Mouse (Mus musculus): Measurements from ENCODE around the gene Atxn1. TPM values are rescaled to one million over a fixed set of nuclear protein-coding genes. Genes with fewer than 3 reads are reported as not detected.

Atxn1 gene
- polyA plus RNA-seq, 1 experiment from 2014 or later = 10.4 TPM

DNA sequence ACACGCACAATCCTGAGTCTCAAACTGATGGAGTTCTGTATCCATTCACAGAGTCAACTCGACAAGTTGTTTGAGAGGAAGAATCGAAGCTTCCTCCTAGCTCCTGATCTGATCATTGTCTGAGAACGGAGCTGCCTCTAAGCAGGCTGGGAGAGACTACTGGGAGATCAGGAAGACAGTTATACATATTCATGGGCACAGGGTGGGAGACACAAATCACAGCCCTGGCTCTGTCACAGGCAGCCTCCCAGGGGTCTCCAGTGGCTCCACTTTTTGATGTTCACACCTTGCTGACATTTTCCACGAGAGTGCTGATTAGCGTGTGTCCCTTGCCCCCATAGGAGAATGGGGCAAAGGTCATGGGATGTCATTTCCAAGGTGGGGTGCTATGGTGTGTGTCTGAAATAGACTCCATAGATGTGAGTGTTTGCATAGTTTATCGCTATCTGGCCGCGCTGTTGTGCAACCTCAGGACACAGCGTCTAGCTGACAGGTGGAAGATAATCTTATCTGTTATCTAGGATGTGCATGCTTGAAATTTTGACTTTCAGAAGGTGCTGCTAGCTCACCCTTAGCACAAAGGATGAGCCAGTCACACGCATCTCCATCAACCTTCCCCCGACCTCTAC, 105.6 kb downstream of the Atxn1 start:
- ATAC-seq = no peak; the same call in 1 of the 2 replicates
- H3K27ac ChIP-seq (ENCODE audit: low read length) = no peak overlapping the region

DNA sequence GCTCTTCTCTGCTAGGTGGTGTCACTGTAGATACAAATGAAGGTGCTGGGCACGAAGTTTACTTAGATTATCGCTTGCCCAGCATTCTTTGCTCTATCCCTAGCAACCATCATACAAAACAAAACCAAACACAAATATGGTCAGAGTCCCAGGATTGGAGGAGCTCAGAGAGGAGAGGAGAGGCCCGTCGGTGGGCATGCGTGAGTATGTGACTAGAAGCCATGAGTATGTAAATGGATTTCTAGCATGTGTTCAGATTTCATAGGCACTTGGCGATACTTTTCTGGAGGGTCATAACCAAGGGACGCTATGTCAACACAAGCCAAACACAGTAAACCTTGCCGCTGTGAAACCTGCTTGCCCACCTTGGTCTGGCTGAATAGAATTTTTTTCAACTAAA, 107.4 kb downstream of the Atxn1 start:
- Histone ChIP-seq H3K27ac (ENCODE audit: low read length) (no peak overlapping the region), H3K4me3 (ENCODE audit: low read depth, low read length) (no peak overlapping the region), H3K9me3 (replicated peaks; ENCODE audit: control insufficient read depth, low read length, poor library complexity, severe bottlenecking) (no peaks in the 10 kb centered on the region), H3K4me1 (ENCODE audit: control insufficient read depth, insufficient read depth, low read length) (peaks cover 12% of the 10 kb centered on the region), H3K4me2 (ENCODE audit: low read length) (no peak overlapping the region), H3K27me3 (ENCODE audit: control insufficient read depth, insufficient read depth, low read depth, low read length) (no peaks in the 10 kb centered on the region), H3K36me3 (ENCODE audit: control insufficient read depth, insufficient read depth, low read length) (no peaks in the 10 kb centered on the region), H3K9ac (ENCODE audit: low read depth, low read length) (no peak overlapping the region)
- WGBS = 89% methylated on average over 8 of the region's 8 CpGs
- ATAC-seq = no peak

More for the DNA sequence above, 105.6 kb downstream of the Atxn1 start:
- Histone ChIP-seq H3K27me3 (ENCODE audit: control insufficient read depth, insufficient read depth, low read depth, low read length) (no peaks in the 10 kb centered on the region), H3K4me1 (ENCODE audit: control insufficient read depth, insufficient read depth, low read length) (peaks cover 12% of the 10 kb centered on the region), H3K4me3 (ENCODE audit: low read depth, low read length) (no peak overlapping the region), H3K9me3 (replicated peaks; ENCODE audit: control insufficient read depth, low read length, poor library complexity, severe bottlenecking) (no peaks in the 10 kb centered on the region), H3K36me3 (ENCODE audit: control insufficient read depth, insufficient read depth, low read length) (no peaks in the 10 kb centered on the region), H3K9ac (ENCODE audit: low read depth, low read length) (no peak overlapping the region), H3K4me2 (ENCODE audit: low read length) (no peak overlapping the region)
- 72% methylated on average over 12 of the region's 12 CpGs for WGBS

DNA sequence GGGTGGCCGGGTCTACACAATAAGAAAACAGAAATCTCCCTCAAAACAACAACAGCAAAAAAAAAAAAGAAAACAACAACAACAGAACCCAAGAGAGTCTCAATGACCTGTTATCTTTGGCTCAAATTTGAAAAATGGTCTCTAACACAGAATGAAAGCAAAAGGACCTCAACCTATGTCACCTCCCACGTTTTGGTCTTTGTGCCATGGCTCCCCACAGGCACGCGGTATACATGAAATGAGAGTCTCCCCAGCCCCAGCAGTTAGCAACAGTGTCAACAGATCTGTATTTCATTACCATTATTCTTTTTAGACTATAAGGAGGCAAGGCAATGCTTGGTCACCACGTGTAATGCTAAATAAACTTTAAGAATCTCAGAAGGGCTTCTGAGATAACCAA, 110.3 kb downstream of the Atxn1 start:
- H3K4me1 ChIP-seq (ENCODE audit: control insufficient read depth, insufficient read depth, low read length) = no peaks in the 10 kb centered on the region
- no peak overlapping the region for H3K4me3 ChIP-seq (ENCODE audit: low read depth, low read length)
- no peaks in the 10 kb centered on the region for H3K9me3 ChIP-seq (replicated peaks; ENCODE audit: control insufficient read depth, low read length, poor library complexity, severe bottlenecking)
- no peak overlapping the region for H3K9ac ChIP-seq (ENCODE audit: low read depth, low read length)
- no peak overlapping the region for H3K27ac ChIP-seq (ENCODE audit: low read length)
- H3K4me2 ChIP-seq (ENCODE audit: low read length) = no peak overlapping the region
- no peaks in the 10 kb centered on the region for H3K36me3 ChIP-seq (ENCODE audit: control insufficient read depth, insufficient read depth, low read length)
- H3K27me3 ChIP-seq (ENCODE audit: control insufficient read depth, insufficient read depth, low read depth, low read length) = no peaks in the 10 kb centered on the region
- ATAC-seq = no peak
- WGBS = 73% methylated on average over 5 of the region's 5 CpGs

DNA sequence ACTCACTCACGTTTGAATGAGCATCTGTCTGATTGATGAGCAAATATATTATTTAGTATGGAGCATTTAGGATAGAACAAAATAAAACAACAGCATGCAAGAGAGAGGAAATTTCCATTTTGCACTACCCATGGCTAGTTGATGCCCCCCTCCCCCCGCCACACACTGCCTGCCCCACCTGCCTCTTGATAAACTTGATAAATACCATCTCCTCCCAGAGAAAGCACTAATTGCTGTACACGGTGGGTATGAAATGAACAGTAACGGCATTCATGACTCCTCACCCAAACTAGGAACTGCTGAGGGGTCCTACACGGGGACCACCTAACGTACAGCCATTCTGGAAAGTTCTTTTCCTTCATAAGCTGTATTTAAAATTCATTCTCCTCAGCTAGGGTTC, 111.1 kb downstream of the Atxn1 start:
- Histone ChIP-seq H3K4me3 (ENCODE audit: low read depth, low read length) (no peak overlapping the region), H3K36me3 (ENCODE audit: control insufficient read depth, insufficient read depth, low read length) (no peaks in the 10 kb centered on the region), H3K4me1 (ENCODE audit: control insufficient read depth, insufficient read depth, low read length) (no peaks in the 10 kb centered on the region), H3K27me3 (ENCODE audit: control insufficient read depth, insufficient read depth, low read depth, low read length) (no peaks in the 10 kb centered on the region), H3K4me2 (ENCODE audit: low read length) (no peak overlapping the region), H3K9me3 (replicated peaks; ENCODE audit: control insufficient read depth, low read length, poor library complexity, severe bottlenecking) (no peaks in the 10 kb centered on the region), H3K9ac (ENCODE audit: low read depth, low read length) (no peak overlapping the region), H3K27ac (ENCODE audit: low read length) (no peak overlapping the region)
- no peak for ATAC-seq
- 85% methylated on average over 6 of the region's 6 CpGs for WGBS

- Histone ChIP-seq H3K36me3 (ENCODE audit: control insufficient read depth, insufficient read depth, low read length) (no peaks in the 10 kb centered on the region), H3K9me3 (replicated peaks; ENCODE audit: control insufficient read depth, low read length, poor library complexity, severe bottlenecking) (no peaks in the 10 kb centered on the region), H3K4me3 (ENCODE audit: low read depth, low read length) (no peak overlapping the region), H3K9ac (ENCODE audit: low read depth, low read length) (no peak overlapping the region), H3K4me2 (ENCODE audit: low read length) (no peak overlapping the region), H3K27ac (ENCODE audit: low read length) (no peak overlapping the region), H3K27me3 (ENCODE audit: control insufficient read depth, insufficient read depth, low read depth, low read length) (no peaks in the 10 kb centered on the region), H3K4me1 (ENCODE audit: control insufficient read depth, insufficient read depth, low read length) (no peaks in the 10 kb centered on the region)
- no peak for ATAC-seq
- WGBS = 87% methylated on average over 2 of the region's 2 CpGs
Measured at GRCm38 (mm10) chr13:45852288-45852687, 112.5 kb downstream of the Atxn1 start.

DNA sequence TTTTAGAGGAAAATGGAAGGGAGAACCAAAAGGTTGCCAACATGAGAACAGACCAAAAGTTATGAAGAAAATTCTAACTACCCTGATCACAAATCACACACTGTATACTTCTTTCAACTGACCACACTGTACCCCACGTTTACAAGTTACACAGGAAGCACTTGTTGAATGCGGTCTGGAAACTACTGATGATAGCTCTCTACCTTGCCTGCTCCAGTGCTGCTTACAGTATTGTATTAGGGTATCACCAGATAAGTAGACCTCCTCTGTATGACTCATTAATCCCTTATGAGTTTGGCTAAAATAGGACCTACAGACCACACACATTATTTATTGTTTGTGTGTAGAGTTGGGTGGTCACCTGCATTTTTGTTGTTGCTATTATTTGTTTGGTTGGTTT, 113.1 kb downstream of the Atxn1 start:
- Histone ChIP-seq H3K36me3 (ENCODE audit: control insufficient read depth, insufficient read depth, low read length) (no peaks in the 10 kb centered on the region), H3K27me3 (ENCODE audit: control insufficient read depth, insufficient read depth, low read depth, low read length) (no peaks in the 10 kb centered on the region), H3K27ac (ENCODE audit: low read length) (no peak overlapping the region), H3K9ac (ENCODE audit: low read depth, low read length) (no peak overlapping the region), H3K4me2 (ENCODE audit: low read length) (no peak overlapping the region), H3K9me3 (replicated peaks; ENCODE audit: control insufficient read depth, low read length, poor library complexity, severe bottlenecking) (no peaks in the 10 kb centered on the region), H3K4me3 (ENCODE audit: low read depth, low read length) (no peak overlapping the region), H3K4me1 (ENCODE audit: control insufficient read depth, insufficient read depth, low read length) (no peaks in the 10 kb centered on the region)
- no peak for ATAC-seq
- WGBS = 97% methylated on average over 2 of the region's 2 CpGs

DNA sequence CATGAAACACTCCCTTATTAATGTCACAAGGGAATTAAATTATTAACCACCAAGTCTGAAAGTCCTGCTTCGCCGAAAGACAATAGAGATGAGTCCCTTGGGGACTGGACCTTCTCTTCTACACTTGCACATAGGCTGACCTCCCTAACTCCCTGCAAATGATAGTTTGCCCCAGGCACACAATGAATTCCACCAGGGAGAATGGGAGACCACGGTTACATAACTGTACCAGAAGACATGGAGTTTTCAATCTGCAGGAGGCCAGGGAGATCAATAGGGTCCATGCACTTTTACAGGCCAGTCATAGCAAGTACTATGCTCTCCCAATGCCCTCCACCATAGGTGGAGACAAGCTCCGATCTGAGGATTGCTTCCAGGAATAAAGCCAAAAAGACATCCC, 113.7 kb downstream of the Atxn1 start:
- no peak overlapping the region for H3K4me2 ChIP-seq (ENCODE audit: low read length)
- H3K4me1 ChIP-seq (ENCODE audit: control insufficient read depth, insufficient read depth, low read length) = no peaks in the 10 kb centered on the region
- WGBS = 76% methylated on average over 4 of the region's 4 CpGs
- H3K9me3 ChIP-seq (replicated peaks; ENCODE audit: control insufficient read depth, low read length, poor library complexity, severe bottlenecking) = no peaks in the 10 kb centered on the region
- no peak overlapping the region for H3K9ac ChIP-seq (ENCODE audit: low read depth, low read length)
- H3K4me3 ChIP-seq (ENCODE audit: low read depth, low read length) = no peak overlapping the region
- H3K36me3 ChIP-seq (ENCODE audit: control insufficient read depth, insufficient read depth, low read length) = no peaks in the 10 kb centered on the region
- ATAC-seq = no peak
- no peak overlapping the region for H3K27ac ChIP-seq (ENCODE audit: low read length)
- H3K27me3 ChIP-seq (ENCODE audit: control insufficient read depth, insufficient read depth, low read depth, low read length) = no peaks in the 10 kb centered on the region

DNA sequence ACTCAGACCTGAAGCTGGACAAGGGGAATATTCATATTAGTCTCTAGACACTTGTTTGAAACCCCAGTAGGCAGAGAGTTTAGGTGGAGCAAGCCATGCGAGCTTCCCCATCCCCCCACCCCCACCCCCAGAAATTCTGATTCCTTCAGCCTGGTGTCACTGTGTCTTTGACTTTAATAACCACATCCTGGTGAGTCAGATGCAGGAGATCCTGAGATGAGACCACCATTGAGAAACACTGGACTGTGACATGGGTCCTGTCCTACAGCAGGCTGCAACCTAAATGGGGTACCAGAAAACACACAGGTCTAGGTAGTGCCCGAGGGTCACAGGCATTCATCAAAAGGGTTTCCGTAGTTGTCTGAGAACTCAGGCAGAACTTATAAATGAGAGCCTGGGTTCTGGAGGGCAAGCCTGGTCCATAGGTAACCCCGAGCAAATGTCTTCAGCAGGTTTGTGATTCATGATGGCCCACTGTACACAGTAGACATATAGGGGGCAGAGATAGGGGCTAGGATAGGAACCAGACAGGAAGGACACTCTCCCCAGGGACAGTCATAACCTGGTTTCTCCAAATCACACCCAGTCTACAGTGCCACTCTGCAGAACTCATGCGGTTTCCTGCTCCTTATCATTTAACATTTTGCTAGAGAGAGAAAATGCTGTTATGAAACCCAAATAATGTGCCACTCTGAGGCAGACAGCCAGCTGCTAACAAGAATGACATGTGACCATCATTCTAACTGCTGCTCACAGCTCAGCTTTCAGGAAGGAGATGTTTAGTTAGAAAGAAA, 114.4 kb downstream of the Atxn1 start:
- Histone ChIP-seq H3K4me2 (ENCODE audit: low read length) (no peak overlapping the region), H3K9me3 (replicated peaks; ENCODE audit: control insufficient read depth, low read length, poor library complexity, severe bottlenecking) (no peaks in the 10 kb centered on the region), H3K4me1 (ENCODE audit: control insufficient read depth, insufficient read depth, low read length) (no peaks in the 10 kb centered on the region), H3K4me3 (ENCODE audit: low read depth, low read length) (no peak overlapping the region), H3K9ac (ENCODE audit: low read depth, low read length) (no peak overlapping the region), H3K36me3 (ENCODE audit: control insufficient read depth, insufficient read depth, low read length) (no peaks in the 10 kb centered on the region), H3K27me3 (ENCODE audit: control insufficient read depth, insufficient read depth, low read depth, low read length) (no peaks in the 10 kb centered on the region), H3K27ac (ENCODE audit: low read length) (no peak overlapping the region)
- ATAC-seq = no peak
- 89% methylated on average over 5 of the region's 5 CpGs for whole genome bisulfite sequencing
